Mouse (Mus musculus): ENCODE data around the gene Large1. TPM values are rescaled to one million over a fixed set of nuclear protein-coding genes. Genes with fewer than 3 reads are reported as not detected.

The Large1 gene
- polyA plus RNA-seq, 1 experiment from 2014 or later = 16.1 TPM

- H3K36me3 ChIP-seq = no peaks in the 10 kb centered on the region
- H3K9me3 ChIP-seq = no peaks in the 10 kb centered on the region
- H3K4me3 ChIP-seq = no peak overlapping the region
- 79% methylated on average over 1 of the region's 1 CpGs for WGBS
- no peak overlapping the region for H3K9ac ChIP-seq
- no peak overlapping the region for H3K27ac ChIP-seq (replicated peaks)
- no peaks in the 10 kb centered on the region for H3K27me3 ChIP-seq
- no peak for ATAC-seq (ENCODE audit: low FRiP score, low read depth)
- H3K4me2 ChIP-seq = no peak overlapping the region
- no peaks in the 10 kb centered on the region for H3K4me1 ChIP-seq (replicated peaks)
These were observed 291.9 kb downstream of the Large1 start for GRCm38 (mm10) chr8:73061410-73061809.

GRCm38 (mm10) chr8:73054726-73055125 is 298.6 kb downstream of the Large1 start:
- H3K36me3 ChIP-seq = no peaks in the 10 kb centered on the region
- no peaks in the 10 kb centered on the region for H3K4me1 ChIP-seq (replicated peaks)
- no peak overlapping the region for H3K27ac ChIP-seq (replicated peaks)
- no peaks in the 10 kb centered on the region for H3K9me3 ChIP-seq
- 73% methylated on average over 1 of the region's 1 CpGs for WGBS
- no peaks in the 10 kb centered on the region for H3K27me3 ChIP-seq
- no peak overlapping the region for H3K4me2 ChIP-seq
- ATAC-seq (ENCODE audit: low FRiP score, low read depth) = no peak
- no peak overlapping the region for H3K4me3 ChIP-seq
- H3K9ac ChIP-seq = no peak overlapping the region

DNA sequence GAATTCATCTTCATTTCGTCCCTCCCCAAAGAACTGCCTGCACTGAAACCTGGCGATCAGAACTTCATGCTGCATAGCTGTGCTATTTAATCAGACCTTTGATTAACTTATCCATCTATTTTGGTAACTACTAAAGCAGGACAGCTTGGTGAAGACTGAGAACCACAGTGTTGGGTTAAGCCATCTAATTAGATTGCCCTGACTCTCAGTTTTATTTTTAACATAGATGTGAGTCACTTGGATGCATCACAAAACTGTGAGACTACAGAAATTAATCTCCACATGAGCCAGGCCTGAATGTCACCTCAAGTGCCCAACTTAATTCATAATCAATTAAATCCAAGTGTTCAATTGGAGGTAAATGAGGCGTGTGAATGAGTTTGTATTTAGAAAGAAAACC is 299.5 kb downstream of the Large1 start:
- Histone ChIP-seq H3K4me2 (no peak overlapping the region), H3K9me3 (no peaks in the 10 kb centered on the region), H3K27ac (replicated peaks) (no peak overlapping the region), H3K4me1 (replicated peaks) (no peaks in the 10 kb centered on the region), H3K27me3 (no peaks in the 10 kb centered on the region), H3K4me3 (no peak overlapping the region), H3K9ac (no peak overlapping the region), H3K36me3 (no peaks in the 10 kb centered on the region)
- 77% methylated on average over 3 of the region's 3 CpGs for WGBS
- ATAC-seq (ENCODE audit: low FRiP score, low read depth) = no peak

DNA sequence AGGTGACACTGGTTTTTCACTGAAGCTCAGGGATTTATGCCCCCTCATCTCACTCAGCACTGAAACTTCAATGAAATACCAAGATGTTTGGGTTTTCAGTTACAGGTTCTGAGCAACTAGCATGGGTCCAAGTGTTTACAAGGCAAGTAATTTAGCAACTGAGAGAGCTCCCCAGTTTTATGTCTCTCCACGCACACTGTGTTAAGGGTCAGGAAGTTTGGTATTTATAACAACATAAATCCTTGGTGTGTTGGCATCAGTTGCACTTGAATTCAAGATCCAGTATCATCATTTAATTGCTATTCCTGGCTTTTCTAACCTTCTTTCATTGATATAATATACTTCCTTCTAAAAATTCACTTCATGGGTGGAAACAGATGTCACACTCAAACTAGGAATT is 300.9 kb downstream of the Large1 start:
- no peaks in the 10 kb centered on the region for H3K36me3 ChIP-seq
- H3K4me3 ChIP-seq = no peak overlapping the region
- WGBS = 85% methylated on average over 1 of the region's 1 CpGs
- no peaks in the 10 kb centered on the region for H3K27me3 ChIP-seq
- no peak overlapping the region for H3K27ac ChIP-seq (replicated peaks)
- H3K4me2 ChIP-seq = no peak overlapping the region
- H3K9me3 ChIP-seq = no peaks in the 10 kb centered on the region
- H3K9ac ChIP-seq = no peak overlapping the region
- no peak for ATAC-seq (ENCODE audit: low FRiP score, low read depth)
- no peaks in the 10 kb centered on the region for H3K4me1 ChIP-seq (replicated peaks)

- H3K36me3 ChIP-seq = no peaks in the 10 kb centered on the region
- no peak for ATAC-seq (ENCODE audit: low FRiP score, low read depth)
- H3K27me3 ChIP-seq = no peaks in the 10 kb centered on the region
- no peak overlapping the region for H3K9ac ChIP-seq
- H3K27ac ChIP-seq (replicated peaks) = no peak overlapping the region
- no peaks in the 10 kb centered on the region for H3K4me1 ChIP-seq (replicated peaks)
- no peak overlapping the region for H3K4me3 ChIP-seq
- no peaks in the 10 kb centered on the region for H3K9me3 ChIP-seq
- 97% methylated on average over 3 of the region's 3 CpGs for WGBS
- H3K4me2 ChIP-seq = no peak overlapping the region
These were observed 305.2 kb downstream of the Large1 start for GRCm38 (mm10) chr8:73048136-73048535.

- no peak overlapping the region for H3K4me3 ChIP-seq
- ATAC-seq (ENCODE audit: low FRiP score, low read depth) = no peak
- H3K36me3 ChIP-seq = no peaks in the 10 kb centered on the region
- H3K9me3 ChIP-seq = no peaks in the 10 kb centered on the region
- no peak overlapping the region for H3K9ac ChIP-seq
- no peak overlapping the region for H3K27ac ChIP-seq (replicated peaks)
- H3K4me1 ChIP-seq (replicated peaks) = no peaks in the 10 kb centered on the region
- H3K4me2 ChIP-seq = no peak overlapping the region
- H3K27me3 ChIP-seq = no peaks in the 10 kb centered on the region
These were observed 323.6 kb downstream of the Large1 start for GRCm38 (mm10) chr8:73029787-73030186.

GRCm38 (mm10) chr8:73018241-73018640 is 335.1 kb downstream of the Large1 start:
- H3K4me3 ChIP-seq = no peak overlapping the region
- no peak for ATAC-seq (ENCODE audit: low FRiP score, low read depth)
- H3K9me3 ChIP-seq = no peaks in the 10 kb centered on the region
- H3K9ac ChIP-seq = no peak overlapping the region
- no peaks in the 10 kb centered on the region for H3K36me3 ChIP-seq
- 87% methylated on average over 1 of the region's 1 CpGs for WGBS
- no peaks in the 10 kb centered on the region for H3K27me3 ChIP-seq
- no peak overlapping the region for H3K4me2 ChIP-seq
- no peak overlapping the region for H3K27ac ChIP-seq (replicated peaks)
- no peaks in the 10 kb centered on the region for H3K4me1 ChIP-seq (replicated peaks)

- 93% methylated on average over 1 of the region's 1 CpGs for WGBS
- H3K36me3 ChIP-seq = no peaks in the 10 kb centered on the region
- H3K27ac ChIP-seq (replicated peaks) = no peak overlapping the region
- no peaks in the 10 kb centered on the region for H3K27me3 ChIP-seq
- no peak overlapping the region for H3K4me3 ChIP-seq
- no peak for ATAC-seq (ENCODE audit: low FRiP score, low read depth)
- no peak overlapping the region for H3K4me2 ChIP-seq
- no peaks in the 10 kb centered on the region for H3K4me1 ChIP-seq (replicated peaks)
- H3K9me3 ChIP-seq = no peaks in the 10 kb centered on the region
- no peak overlapping the region for H3K9ac ChIP-seq
These were observed 335.7 kb downstream of the Large1 start for GRCm38 (mm10) chr8:73017601-73018000.

DNA sequence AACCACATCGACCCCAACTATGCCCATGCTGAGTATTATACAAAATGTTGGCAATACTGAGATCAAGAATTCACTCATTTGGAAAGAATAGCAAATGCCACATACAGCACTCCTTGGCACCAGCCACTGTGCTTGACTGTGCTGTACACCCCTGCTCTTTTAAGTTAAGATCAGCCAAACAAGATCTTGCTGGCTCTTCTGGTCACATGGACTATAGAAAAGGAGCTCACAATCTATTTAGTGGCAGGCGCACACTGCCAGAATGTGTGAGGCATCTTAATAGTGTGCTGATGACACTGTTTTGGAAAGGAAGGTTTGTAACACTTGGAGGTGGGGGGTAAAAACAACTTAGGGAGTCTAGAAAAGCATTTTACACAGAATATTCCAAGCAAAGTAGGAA is 337.0 kb downstream of the Large1 start:
- WGBS = 83% methylated on average over 2 of the region's 2 CpGs
- peak; percentile 23; the same call in 1 of the 2 replicates for ATAC-seq (ENCODE audit: low FRiP score, low read depth)
- Histone ChIP-seq H3K9me3 (no peaks in the 10 kb centered on the region), H3K4me3 (no peak overlapping the region), H3K36me3 (no peaks in the 10 kb centered on the region), H3K27ac (replicated peaks) (no peak overlapping the region), H3K4me1 (replicated peaks) (no peaks in the 10 kb centered on the region), H3K4me2 (no peak overlapping the region), H3K27me3 (no peaks in the 10 kb centered on the region), H3K9ac (no peak overlapping the region)

- H3K27me3 ChIP-seq = no peaks in the 10 kb centered on the region
- no peaks in the 10 kb centered on the region for H3K9me3 ChIP-seq
- no peaks in the 10 kb centered on the region for H3K36me3 ChIP-seq
- 0 out of 2 replicates have a peak, but pooled peaks have one; percentile 29 for ATAC-seq (ENCODE audit: low FRiP score, low read depth)
- no peak overlapping the region for H3K27ac ChIP-seq (replicated peaks)
- WGBS = 63% methylated on average over 2 of the region's 2 CpGs
- H3K4me3 ChIP-seq = no peak overlapping the region
- no peaks in the 10 kb centered on the region for H3K4me1 ChIP-seq (replicated peaks)
- H3K9ac ChIP-seq = no peak overlapping the region
- H3K4me2 ChIP-seq = no peak overlapping the region
These were observed 345.9 kb downstream of the Large1 start for GRCm38 (mm10) chr8:73007489-73007888.

DNA sequence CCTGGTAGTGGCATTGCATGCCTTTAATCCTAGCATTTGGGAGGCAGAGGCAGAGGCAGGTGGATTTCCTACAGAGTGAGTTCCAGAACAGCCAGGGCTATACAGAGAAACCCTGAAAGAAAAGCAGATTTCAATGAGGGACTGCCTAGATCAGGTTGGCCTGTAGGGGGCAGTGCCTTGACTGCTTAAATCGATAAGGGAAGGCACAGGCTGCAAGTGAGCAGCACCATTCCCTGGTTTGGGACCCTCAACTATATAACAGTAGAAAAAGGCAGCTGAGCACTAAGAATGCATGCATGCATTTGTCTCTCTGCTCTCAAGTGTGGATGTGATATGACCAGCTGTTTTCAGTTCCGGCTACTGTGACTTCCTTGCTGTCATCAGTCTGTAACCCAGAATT is 349.5 kb downstream of the Large1 start:
- H3K9ac ChIP-seq = no peak overlapping the region
- peak; percentile 76; the same call in 1 of the 2 replicates for ATAC-seq (ENCODE audit: low FRiP score, low read depth)
- WGBS = 58% methylated on average over 2 of the region's 2 CpGs
- no peaks in the 10 kb centered on the region for H3K9me3 ChIP-seq
- H3K4me1 ChIP-seq (replicated peaks) = no peaks in the 10 kb centered on the region
- no peak overlapping the region for H3K27ac ChIP-seq (replicated peaks)
- no peaks in the 10 kb centered on the region for H3K36me3 ChIP-seq
- H3K4me2 ChIP-seq = no peak overlapping the region
- H3K4me3 ChIP-seq = no peak overlapping the region
- no peaks in the 10 kb centered on the region for H3K27me3 ChIP-seq

- Histone ChIP-seq H3K4me2 (no peak overlapping the region), H3K27me3 (no peaks in the 10 kb centered on the region), H3K4me1 (replicated peaks) (no peaks in the 10 kb centered on the region), H3K4me3 (no peak overlapping the region), H3K9me3 (no peaks in the 10 kb centered on the region), H3K36me3 (no peaks in the 10 kb centered on the region), H3K27ac (replicated peaks) (no peak overlapping the region), H3K9ac (no peak overlapping the region)
- 91% methylated on average over 1 of the region's 1 CpGs for WGBS
- ATAC-seq (ENCODE audit: low FRiP score, low read depth) = no peak
These were observed 359.5 kb downstream of the Large1 start for GRCm38 (mm10) chr8:72993831-72994230.

DNA sequence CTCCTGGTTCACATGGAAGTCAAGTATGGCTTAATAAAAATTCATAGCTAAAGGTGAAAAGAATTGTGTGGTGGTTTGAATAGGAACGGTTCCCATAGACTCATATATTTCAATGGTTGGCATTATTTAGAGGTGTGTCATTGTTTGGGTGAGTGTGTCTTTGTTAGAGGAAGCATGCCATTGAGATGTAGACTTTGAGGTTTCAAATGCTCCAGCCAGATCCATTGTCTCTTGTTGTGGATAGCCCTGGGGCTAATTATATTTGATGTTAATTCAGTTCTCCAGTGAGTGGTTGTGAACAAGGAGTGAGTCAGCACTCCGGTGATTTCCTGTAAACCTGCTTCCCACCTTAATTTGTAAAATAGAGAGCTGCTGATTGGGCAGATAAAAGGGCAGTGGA is 362.9 kb downstream of the Large1 start:
- H3K27me3 ChIP-seq = no peaks in the 10 kb centered on the region
- H3K4me1 ChIP-seq (replicated peaks) = no peaks in the 10 kb centered on the region
- no peak overlapping the region for H3K4me3 ChIP-seq
- WGBS = 72% methylated on average over 2 of the region's 2 CpGs
- no peak for ATAC-seq (ENCODE audit: low FRiP score, low read depth)
- H3K36me3 ChIP-seq = no peaks in the 10 kb centered on the region
- no peak overlapping the region for H3K9ac ChIP-seq
- no peak overlapping the region for H3K4me2 ChIP-seq
- H3K27ac ChIP-seq (replicated peaks) = no peak overlapping the region
- H3K9me3 ChIP-seq = no peaks in the 10 kb centered on the region

All from hindbrain, embryonic 15.5 days (tissue).